Mouse (Mus musculus): ENCODE measurements around the gene Prkcb.

The Prkcb gene

GRCm38 (mm10) chr7:122367303-122368007, 78.9 kb downstream of the Prkcb start:
- no peak for DNase-seq (ENCODE audit: low spot score in 2 of 2)

GRCm38 (mm10) chr7:122370488-122370887, 81.9 kb downstream of the Prkcb start:
- DNase-seq (ENCODE audit: low spot score in 2 of 2) = no peak

DNA sequence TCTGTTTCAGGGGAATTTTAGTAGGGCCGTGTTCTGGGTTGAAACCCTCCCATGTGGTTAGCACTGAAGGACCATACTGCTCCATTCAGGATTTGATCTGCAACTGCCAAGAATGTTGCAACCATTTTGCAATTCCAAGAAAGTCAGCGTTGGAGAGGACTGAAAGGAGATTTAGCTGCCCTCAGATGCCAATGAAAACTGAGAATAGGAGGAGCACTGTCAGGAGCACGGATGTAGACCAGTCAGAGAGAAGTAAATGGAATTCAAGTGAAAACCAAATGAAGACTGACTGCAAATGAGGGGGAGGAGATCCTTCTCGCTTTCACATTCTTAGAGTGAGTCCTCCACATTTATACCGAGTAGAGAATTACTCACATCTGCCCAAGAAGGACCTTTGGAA, 83.4 kb downstream of the Prkcb start:
- no peak for DNase-seq (ENCODE audit: low spot score in 2 of 2)

GRCm38 (mm10) chr7:122372349-122372748, 83.8 kb downstream of the Prkcb start:
- DNase-seq (ENCODE audit: low spot score in 2 of 2) = no peak

DNA sequence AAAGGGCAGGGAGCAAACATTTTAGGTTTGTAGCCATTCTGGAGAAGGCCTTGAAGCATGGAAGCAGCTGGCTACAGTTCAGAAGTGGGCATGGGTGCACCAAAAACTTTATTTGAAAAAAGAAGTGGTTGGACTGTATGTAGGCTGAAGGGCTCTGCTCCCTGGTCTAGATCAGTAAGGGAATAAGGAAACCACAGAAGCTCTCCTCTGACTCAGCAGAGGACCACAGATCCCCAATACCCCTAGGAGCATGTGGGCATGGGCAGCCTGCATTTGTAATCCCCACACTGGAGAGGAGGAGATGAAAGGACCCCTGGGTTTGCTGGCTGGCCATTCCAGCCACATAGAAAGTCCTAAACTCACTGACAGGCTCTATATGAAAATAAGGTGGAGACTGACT, 88.3 kb downstream of the Prkcb start:
- no peak for DNase-seq (ENCODE audit: low spot score in 2 of 2)

DNA sequence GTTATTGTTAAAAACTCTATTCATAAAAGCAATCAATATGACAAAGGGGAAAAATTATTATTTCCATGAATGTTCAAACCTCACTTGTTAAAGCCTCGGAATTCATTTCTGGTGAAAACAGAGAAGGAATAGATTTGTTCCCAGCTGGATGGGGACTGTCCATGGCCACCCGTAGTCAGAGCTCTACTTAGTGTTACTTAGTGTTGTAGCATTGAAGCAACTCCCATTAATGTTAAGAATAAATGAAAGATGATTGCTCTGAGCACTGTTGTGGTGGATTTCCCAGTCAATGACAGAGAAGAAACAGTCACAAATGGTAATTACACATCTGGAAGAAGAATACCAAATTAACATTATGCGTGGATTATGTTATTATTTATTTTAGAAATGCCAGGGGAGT, 89.4 kb downstream of the Prkcb start:
- DNase-seq (ENCODE audit: low spot score in 2 of 2) = no peak

DNA sequence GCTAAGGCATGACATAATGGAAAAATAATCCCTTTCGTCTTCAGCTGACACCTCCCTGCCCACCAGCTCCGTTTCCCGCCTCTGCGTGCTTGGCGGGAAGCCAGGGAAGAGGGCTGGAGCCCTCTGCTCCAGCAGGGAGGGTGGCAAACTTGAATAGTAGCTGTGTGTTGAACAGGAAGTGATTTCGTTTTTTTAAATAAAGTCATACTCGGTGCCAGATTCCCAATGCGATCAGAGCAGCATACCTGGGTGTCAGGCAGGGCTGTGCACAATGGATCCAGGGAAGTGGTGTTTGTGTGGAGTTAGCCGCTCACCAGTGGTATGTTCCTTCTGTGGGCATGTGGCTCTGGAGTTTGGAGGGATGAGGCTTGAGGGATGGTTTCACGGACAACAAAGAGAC, 89.9 kb downstream of the Prkcb start:
- no peak for DNase-seq (ENCODE audit: low spot score in 2 of 2)

DNA sequence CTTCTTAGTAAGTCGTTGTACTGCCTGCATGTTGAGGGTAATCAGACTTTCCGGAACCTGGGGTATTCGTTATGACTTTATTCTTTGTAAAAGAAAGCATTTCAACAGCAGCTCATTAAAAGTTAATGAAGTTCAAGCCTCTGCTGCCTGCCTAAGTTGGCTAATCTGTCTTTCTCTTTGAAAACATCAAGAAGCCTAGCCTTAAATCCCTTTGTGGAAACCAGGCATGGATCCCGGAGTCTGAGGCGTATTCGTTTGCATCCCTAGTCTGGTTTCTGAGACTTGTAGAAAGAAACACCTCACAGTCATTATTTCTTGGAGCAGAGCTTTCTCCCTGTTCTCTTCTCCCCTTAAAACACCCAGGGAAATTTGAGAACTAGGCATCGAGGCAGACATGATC, 90.7 kb downstream of the Prkcb start:
- DNase-seq (ENCODE audit: low spot score in 2 of 2) = no peak

GRCm38 (mm10) chr7:122380336-122381130, 92.0 kb downstream of the Prkcb start:
- DNase-seq (ENCODE audit: low spot score in 2 of 2) = no peak

DNA sequence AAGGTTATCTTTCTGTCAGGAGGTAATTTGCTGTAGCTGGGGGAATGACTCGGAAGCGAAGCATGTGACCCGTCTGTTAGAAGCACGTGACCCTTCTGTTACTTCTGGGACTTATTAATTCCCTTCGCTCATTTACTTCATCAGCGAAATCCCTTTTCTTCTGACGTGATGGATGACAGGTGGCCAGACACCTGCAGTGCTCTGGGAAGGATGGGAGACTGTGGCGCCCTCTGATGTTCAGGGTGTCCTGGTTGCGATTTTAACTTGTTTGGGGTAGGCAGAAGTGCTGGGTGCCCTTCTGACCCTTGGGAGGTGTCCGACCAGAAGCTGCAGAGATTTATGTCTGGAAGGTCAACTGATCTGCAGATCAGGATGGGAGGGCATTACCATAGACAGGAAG, 93.0 kb downstream of the Prkcb start:
- DNase-seq (ENCODE audit: low spot score in 2 of 2) = no peak

- no peak for DNase-seq (ENCODE audit: low spot score in 2 of 2)
Observed at GRCm38 (mm10) chr7:122383260-122383659, 94.7 kb downstream of the Prkcb start.

DNA sequence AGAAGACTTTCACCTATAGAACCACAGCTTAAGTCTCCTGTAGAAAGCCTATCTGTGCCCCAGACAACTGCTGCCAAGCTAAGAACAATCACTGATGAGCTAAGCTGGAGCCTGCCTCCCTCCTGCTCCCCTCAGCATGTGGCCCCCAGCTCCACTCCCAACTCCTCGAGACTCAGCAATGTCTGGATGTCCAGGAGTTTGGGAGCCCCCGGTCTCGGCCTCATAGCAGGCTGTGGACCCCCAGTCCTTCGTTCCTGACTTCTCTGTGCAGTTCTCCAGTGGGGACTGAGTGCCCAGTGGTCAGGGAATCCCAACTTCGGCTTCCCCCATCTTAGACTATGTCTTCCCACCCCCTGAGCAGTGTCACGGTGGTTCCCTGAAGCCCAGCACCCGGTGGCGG, 96.3 kb downstream of the Prkcb start:
- no peak for DNase-seq (ENCODE audit: low spot score in 2 of 2)

- no peak for DNase-seq (ENCODE audit: low spot score in 2 of 2)
Observed at GRCm38 (mm10) chr7:122386567-122386966, 98.0 kb downstream of the Prkcb start.

DNA sequence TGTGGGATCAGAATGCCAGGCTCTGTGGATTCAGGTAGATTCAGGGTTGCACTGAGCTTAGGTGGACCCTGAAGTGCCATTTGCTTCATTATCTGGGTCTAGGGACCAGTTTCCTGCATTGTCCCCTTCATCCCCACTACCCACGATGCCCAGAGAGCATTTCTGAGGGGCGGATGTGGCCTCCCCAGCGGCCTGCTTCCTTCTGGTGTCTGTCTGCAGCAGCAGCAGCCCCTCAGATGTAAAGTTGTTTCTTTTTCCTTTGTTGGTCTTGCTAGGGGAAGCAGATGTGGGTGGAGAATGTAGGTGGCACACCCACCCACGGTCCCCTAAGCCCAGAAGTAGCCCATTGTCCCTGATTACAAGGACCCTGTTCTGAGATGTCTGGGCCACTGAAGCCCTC, 99.3 kb downstream of the Prkcb start:
- no peak for DNase-seq (ENCODE audit: low spot score in 2 of 2)

GRCm38 (mm10) chr7:122388858-122389257, 100.3 kb downstream of the Prkcb start:
- DNase-seq (ENCODE audit: low spot score in 2 of 2) = no peak

DNA sequence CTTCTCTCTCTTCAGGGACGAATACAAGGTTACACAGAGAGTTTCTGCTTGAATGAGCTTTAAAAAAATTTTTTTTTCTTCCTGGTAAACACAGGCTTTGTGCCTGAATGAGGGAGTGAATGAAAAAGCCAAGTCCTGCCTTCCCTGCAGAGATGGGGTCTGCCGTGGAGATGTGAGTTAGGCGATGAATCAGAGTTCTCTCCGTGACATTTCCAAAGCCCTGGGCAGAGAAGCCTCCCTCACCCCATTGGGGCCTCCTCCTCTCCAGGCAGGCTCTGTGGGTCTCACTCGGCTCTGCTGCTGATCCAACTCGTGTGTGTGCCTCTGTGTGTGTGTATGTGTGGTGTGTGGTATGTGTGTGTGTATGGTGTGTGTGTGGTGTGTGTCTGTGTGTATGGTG, 101.1 kb downstream of the Prkcb start:
- no peak for DNase-seq (ENCODE audit: low spot score in 2 of 2)

DNA sequence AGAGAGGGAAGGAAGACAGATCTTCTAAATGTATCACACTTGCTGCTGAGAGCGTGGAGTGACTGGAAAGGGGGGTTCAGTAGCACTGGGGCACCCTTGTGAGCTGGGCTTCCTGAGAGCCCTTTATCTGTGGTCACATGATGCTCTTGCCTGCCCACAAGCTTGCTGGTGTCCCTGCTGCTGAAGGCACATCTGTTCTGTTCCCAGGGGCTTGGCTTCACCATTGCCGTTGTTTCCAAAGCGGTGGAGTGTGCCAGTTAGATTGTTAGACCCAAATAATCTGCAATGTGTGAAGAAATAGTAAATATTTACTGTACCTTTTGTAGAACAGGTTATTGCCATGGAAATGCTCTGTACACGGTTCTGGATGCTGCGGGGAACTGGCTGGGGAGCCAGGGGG, 101.6 kb downstream of the Prkcb start:
- no peak for DNase-seq (ENCODE audit: low spot score in 2 of 2)

GRCm38 (mm10) chr7:122390683-122391082, 102.1 kb downstream of the Prkcb start:
- no peak for DNase-seq (ENCODE audit: low spot score in 2 of 2)

GRCm38 (mm10) chr7:122391382-122391781, 102.8 kb downstream of the Prkcb start:
- DNase-seq (ENCODE audit: low spot score in 2 of 2) = no peak

DNA sequence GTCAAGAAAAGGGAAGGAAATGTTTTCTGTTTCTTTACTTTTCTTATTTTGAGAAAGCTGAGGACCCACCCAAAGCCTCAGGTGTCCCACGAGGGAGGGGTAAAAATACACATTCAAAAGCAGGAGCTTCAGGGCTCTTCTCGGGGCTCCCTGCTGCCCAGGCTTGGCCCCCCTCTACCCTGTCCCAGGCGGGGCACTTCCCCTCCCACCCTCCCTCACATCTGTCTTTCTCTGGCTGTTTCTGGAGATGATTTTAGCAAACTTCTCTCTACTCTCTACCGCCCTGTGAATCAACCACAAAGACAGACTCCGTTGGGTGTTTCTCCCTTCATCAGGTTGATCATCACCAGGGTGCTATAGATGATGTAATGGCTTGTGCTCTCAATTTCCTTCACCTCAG, 105.4 kb downstream of the Prkcb start:
- no peak for DNase-seq (ENCODE audit: low spot score in 2 of 2)

- DNase-seq (ENCODE audit: low spot score in 2 of 2) = no peak
Observed at GRCm38 (mm10) chr7:122395159-122395975, 106.8 kb downstream of the Prkcb start.

- no peak for DNase-seq (ENCODE audit: low spot score in 2 of 2)
Observed at GRCm38 (mm10) chr7:122395976-122396315, 107.4 kb downstream of the Prkcb start.

DNA sequence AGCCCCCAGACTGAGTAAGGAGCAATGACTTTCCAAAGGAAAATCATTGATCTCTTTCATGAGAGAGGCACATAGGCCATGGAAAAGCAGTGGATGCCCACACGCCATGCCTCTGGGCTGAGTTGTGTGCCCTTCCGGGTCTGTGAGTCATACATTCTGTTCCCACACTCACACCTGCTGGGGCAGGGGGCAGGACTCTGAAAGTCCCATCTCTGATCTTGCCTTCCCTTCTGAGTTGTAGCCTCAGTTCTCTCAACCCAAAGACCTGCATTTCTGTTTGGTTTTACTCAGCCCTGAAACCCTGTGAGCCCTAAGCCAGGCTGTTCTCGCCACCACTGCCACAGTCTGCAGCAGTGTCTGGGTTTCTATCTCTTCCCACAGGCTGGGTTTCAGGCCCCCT, 109.1 kb downstream of the Prkcb start:
- no peak for DNase-seq (ENCODE audit: low spot score in 2 of 2)

All from urinary bladder, adult 18-20 months (tissue).